Mouse (Mus musculus) kidney, embryonic 16.5 days (tissue): Measurements from ENCODE around the gene Gpc3. TPM values are rescaled to one million over a fixed set of nuclear protein-coding genes. Genes with fewer than 3 reads are reported as not detected.
A peak's percentile ranks its signal among the peaks of the same experiment; 100 is the strongest.
"Not testable (repeated sequence)": the region's sequence is repeated elsewhere in the genome, so short reads cannot be mapped to it uniquely, and the experiment has no call there.

Experiments used
- ATAC-seq: fragments of 200-750 bp; cut with Nextera tagmentation; 2 replicates; pipeline ENCODE4 v1.8.0; 2017; ENCODE audit warnings: moderate TSS enrichment; ENCODE audit not compliant: low FRiP score, low TSS enrichment
- H3K27ac ChIP-seq: fragments of 300-500 bp; sonication (generic); 2 replicates; pipeline ENCODE4 v1.5.1; 2014; ENCODE audit warnings: low read length
- H3K27me3 ChIP-seq: fragments of 300-500 bp; sonication (generic); 2 replicates; pipeline ENCODE4 v1.6.1; 2014; ENCODE audit warnings: low read length, control low read depth, mixed read lengths; ENCODE audit not compliant: insufficient read depth
- H3K36me3 ChIP-seq: fragments of 300-500 bp; sonication (generic); 2 replicates; pipeline ENCODE4 v1.6.1; 2014; ENCODE audit warnings: low read length, control low read depth, mixed read lengths; ENCODE audit not compliant: insufficient read depth
- H3K4me1 ChIP-seq: fragments of 300-500 bp; sonication (generic); 2 replicates; pipeline ENCODE4 v1.6.1; 2014; ENCODE audit warnings: low read length, control low read depth, mixed read lengths; ENCODE audit not compliant: insufficient read depth
- H3K4me2 ChIP-seq: fragments of 300-500 bp; sonication (generic); replicated peaks from 2 replicates; pipeline ENCODE4 v1.6.1; 2014; ENCODE audit warnings: low read depth, low read length
- H3K4me3 ChIP-seq: fragments of 300-500 bp; sonication (generic); 2 replicates; pipeline ENCODE4 v1.5.1; 2014; ENCODE audit warnings: mild to moderate bottlenecking, low read length
- H3K9ac ChIP-seq: fragments of 300-500 bp; sonication (generic); replicated peaks from 2 replicates; pipeline ENCODE4 v1.6.1; 2014; ENCODE audit warnings: low read length
- H3K9me3 ChIP-seq: fragments of 300-500 bp; sonication (generic); 2 replicates; pipeline ENCODE4 v1.6.1; 2016; ENCODE audit warnings: low read length, control low read depth
- WGBS: fragments of 180-500 bp; shearing (Covaris S2); extraction: QIAGEN DNeasy Blood & Tissue Kit; methylation state at CpG from one replicate; pipeline ENCODE4 v1.1.7; 2014; 5-methylcytosine and 5-hydroxymethylcytosine counted together
- polyA plus RNA-seq: library from polyadenylated mRNA; unstranded; fragments of >200 nt; fragmentation: Nextera tagmentation; extraction: Ambion mirVana; gene quantifications from 2 replicates; pipeline ENCODE4 v1.2.1, GENCODE M21; 2015

The Gpc3 gene
- polyA plus RNA-seq, 1 experiment from 2014 or later, result 969 TPM

DNA sequence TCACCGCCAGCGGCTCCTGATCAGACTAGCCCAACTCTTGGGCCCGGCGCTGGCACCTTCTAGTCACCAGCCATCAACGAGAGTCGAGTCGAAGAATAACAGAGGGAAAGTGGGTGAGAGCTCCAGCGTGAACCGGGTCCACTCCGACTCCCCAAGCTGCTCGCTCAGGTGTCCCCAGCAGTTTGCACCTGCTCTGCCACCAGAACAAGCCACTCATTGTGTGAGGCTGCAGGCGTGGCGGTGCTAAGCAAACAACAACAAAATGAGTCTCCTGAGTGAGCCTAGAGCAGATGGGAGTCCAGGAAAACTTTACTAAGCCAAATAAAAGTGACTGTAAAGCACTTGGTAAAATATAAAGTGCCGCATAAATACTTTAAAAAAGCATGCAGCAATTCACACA, 239.5 kb downstream of the Gpc3 start:
- no peaks in the 10 kb centered on the region for H3K36me3 ChIP-seq
- ATAC-seq, result no peak
- H3K9me3 ChIP-seq, result no peaks in the 10 kb centered on the region
- H3K4me1 ChIP-seq, result no peaks in the 10 kb centered on the region
- WGBS, result 68% methylated on average over 14 of the region's 14 CpGs
- H3K9ac ChIP-seq, result no peak overlapping the region
- H3K27ac ChIP-seq, result no peak overlapping the region
- no peak overlapping the region for H3K4me2 ChIP-seq
- peaks cover 2% of the 10 kb centered on the region; the same call in 1 of the 2 replicates for H3K27me3 ChIP-seq
- H3K4me3 ChIP-seq, result no peak overlapping the region

DNA sequence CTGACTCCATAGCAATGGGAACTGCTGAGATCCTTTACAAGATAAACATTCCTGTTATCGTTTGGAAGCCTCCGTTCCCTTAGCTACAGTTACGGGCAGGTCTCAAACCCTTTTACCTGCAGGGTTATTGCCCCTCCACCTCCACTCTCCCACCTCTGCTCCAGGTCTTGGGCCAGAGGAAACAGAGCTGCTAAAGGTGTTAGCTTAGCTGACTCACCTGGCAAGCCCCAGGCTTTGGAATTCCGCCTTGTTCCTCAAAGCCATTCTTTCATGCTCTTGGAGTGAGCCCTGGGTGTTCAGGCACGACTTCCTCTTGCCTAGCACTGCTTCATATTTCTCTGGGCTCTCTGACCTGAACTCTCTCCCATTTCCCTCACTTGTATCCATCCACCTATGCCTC, 241.3 kb downstream of the Gpc3 start:
- no peak overlapping the region for H3K27ac ChIP-seq
- WGBS, result 47% methylated on average over 5 of the region's 5 CpGs
- no peak for ATAC-seq

DNA sequence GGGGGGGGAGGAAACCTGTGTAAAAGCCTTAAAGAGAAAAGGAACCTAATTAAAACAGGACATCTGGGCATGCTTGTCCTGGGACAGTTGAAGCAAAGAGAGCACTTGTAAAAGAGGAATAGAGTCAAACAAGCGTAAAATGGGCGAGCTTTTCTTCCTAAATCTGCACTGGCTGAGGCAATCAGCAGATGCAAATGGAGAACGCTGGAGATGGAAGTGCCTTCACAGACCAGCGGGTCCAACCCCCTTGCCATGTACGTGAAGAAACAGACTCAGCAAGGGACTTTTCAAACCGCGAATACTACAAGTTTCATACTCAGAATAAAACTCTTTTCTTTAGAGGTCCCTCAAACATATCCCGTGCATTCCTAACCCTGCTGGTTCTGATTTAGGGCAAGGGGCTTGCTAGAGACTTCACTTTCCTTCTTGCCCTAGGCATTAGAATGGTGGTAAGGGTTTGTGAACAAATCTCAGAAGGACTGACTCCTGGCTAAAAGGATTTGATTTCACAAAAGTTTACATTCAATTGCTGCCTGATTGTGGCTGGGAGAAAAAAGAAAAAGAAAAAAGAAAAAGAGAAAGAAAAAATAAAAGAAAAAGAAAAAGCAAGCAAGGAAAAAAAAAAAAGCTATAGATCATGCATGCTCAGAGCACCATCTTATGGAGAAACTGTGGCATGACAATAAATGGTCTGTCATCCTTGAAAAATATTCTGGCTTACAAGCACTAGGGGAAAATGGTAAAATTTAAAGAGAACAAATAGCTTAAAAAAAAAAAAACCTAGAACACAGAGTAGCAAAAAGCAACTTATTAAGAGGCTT, 243.6 kb downstream of the Gpc3 start:
- Histone ChIP-seq H3K9me3 (no peaks in the 10 kb centered on the region), H3K27ac (peak overlapping the region; percentile 50; the same call in 1 of the 2 replicates), H3K4me3 (no peak overlapping the region), H3K4me1 (0 out of 2 replicates have a peak, but pooled peaks cover 3% of the 10 kb centered on the region), H3K27me3 (no peaks in the 10 kb centered on the region; the same call in 1 of the 2 replicates), H3K9ac (no peak overlapping the region; the same call in 1 of the 2 replicates), H3K36me3 (0 out of 2 replicates have a peak, but pooled peaks cover under 1% of the 10 kb centered on the region), H3K4me2 (0 out of 2 replicates have a peak overlapping the region, but pooled peaks have one; percentile 1)
- ATAC-seq, result no peak
- 43% methylated on average over 8 of the region's 8 CpGs for WGBS

More for the DNA sequence above, 241.3 kb downstream of the Gpc3 start:
- H3K4me2 ChIP-seq, result no peak overlapping the region
- H3K9me3 ChIP-seq, result no peaks in the 10 kb centered on the region
- no peak overlapping the region for H3K4me3 ChIP-seq
- no peaks in the 10 kb centered on the region for H3K36me3 ChIP-seq
- no peak overlapping the region for H3K9ac ChIP-seq
- no peaks in the 10 kb centered on the region for H3K4me1 ChIP-seq
- H3K27me3 ChIP-seq, result peaks cover 2% of the 10 kb centered on the region; the same call in 1 of the 2 replicates

DNA sequence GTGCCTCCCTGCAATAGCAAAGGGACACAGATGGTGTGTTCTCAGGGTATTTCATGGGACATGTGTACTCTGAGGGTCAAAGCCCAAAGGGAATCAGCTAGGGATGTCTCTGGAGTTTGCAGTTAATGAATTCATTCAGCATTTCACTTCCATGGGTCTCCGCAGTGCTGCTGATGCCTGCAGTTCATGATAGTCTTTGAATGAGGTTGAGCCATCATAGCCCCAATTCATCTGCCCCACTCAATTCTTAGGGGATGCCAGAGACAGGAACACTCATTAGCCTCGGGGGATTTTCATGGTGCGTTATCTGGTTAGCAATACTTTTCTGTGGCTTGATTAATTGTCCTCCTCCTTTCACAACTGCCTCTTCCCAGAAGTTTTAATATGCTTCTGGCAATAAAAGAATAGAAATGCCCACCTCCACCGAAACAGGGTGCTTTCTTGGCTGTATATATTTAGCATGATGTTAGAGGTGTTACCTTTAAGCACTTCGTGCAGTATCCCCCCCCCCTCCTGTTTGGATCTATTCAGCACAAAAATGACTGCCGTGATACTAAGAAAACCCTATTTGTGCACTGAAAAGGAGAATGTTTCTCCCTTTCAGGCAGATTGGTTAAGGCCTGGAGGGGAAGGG, 244.3 kb downstream of the Gpc3 start:
- Histone ChIP-seq H3K4me1 (0 out of 2 replicates have a peak, but pooled peaks cover 3% of the 10 kb centered on the region), H3K27ac (no peak overlapping the region), H3K9ac (no peak overlapping the region), H3K36me3 (0 out of 2 replicates have a peak, but pooled peaks cover 3% of the 10 kb centered on the region), H3K4me3 (no peak overlapping the region), H3K27me3 (no peaks in the 10 kb centered on the region; the same call in 1 of the 2 replicates), H3K4me2 (no peak overlapping the region), H3K9me3 (no peaks in the 10 kb centered on the region)
- no peak for ATAC-seq
- WGBS, result 62% methylated on average over 6 of the region's 6 CpGs

DNA sequence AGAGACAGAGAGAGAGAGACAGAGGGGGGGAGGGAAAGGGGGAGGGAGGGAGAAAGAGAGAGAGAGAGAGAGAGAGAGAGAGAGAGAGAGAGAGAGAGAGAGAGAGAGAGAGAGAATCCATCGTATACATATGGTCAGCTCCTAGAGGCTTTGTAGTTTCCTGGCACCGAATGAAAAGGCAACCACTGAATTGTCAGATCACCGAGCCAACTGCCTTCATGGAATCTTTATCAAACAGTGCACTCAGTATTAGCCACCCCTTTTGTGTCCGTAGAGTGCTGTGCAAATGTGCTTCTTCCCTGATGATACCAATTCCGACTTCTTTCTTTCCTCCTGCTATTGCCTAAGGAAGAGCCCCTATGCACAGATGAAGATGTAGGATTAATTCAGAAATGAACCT, 246.9 kb downstream of the Gpc3 start:
- Histone ChIP-seq H3K9me3 (no peaks in the 10 kb centered on the region), H3K4me3 (no peak overlapping the region), H3K27ac (no peak overlapping the region), H3K4me1 (0 out of 2 replicates have a peak, but pooled peaks cover 3% of the 10 kb centered on the region), H3K4me2 (no peak overlapping the region), H3K9ac (no peak overlapping the region), H3K36me3 (0 out of 2 replicates have a peak, but pooled peaks cover 3% of the 10 kb centered on the region), H3K27me3 (no peaks in the 10 kb centered on the region)
- ATAC-seq, result no peak
- 82% methylated on average over 5 of the region's 5 CpGs for WGBS

DNA sequence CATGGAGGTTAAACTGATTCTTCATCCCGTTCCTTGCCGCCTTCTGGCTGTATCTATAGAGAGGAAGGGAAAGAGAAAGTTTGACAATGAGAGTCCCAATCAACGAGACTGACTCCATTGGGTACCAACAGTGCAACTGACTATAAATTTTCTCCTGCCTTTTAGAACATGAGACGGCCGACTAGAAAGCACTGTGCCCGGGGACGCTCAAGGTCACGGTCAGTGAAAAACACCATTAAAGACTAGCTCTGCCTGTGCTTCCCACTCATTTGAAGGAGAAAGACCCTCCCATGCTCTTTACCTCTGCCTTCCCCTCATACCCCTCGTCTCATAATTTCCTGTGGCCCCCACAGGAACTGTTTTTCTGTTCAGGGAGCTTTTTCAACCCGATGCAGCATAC, 248.0 kb downstream of the Gpc3 start:
- no peaks in the 10 kb centered on the region for H3K27me3 ChIP-seq
- no peaks in the 10 kb centered on the region for H3K9me3 ChIP-seq
- 0 out of 2 replicates have a peak, but pooled peaks cover 3% of the 10 kb centered on the region for H3K4me1 ChIP-seq
- no peak overlapping the region for H3K27ac ChIP-seq
- no peak overlapping the region for H3K4me3 ChIP-seq
- H3K4me2 ChIP-seq, result no peak overlapping the region
- WGBS, result 59% methylated on average over 10 of the region's 10 CpGs
- no peak overlapping the region for H3K9ac ChIP-seq
- 0 out of 2 replicates have a peak, but pooled peaks cover 3% of the 10 kb centered on the region for H3K36me3 ChIP-seq
- ATAC-seq, result peak; percentile 54; the same call in 1 of the 2 replicates

DNA sequence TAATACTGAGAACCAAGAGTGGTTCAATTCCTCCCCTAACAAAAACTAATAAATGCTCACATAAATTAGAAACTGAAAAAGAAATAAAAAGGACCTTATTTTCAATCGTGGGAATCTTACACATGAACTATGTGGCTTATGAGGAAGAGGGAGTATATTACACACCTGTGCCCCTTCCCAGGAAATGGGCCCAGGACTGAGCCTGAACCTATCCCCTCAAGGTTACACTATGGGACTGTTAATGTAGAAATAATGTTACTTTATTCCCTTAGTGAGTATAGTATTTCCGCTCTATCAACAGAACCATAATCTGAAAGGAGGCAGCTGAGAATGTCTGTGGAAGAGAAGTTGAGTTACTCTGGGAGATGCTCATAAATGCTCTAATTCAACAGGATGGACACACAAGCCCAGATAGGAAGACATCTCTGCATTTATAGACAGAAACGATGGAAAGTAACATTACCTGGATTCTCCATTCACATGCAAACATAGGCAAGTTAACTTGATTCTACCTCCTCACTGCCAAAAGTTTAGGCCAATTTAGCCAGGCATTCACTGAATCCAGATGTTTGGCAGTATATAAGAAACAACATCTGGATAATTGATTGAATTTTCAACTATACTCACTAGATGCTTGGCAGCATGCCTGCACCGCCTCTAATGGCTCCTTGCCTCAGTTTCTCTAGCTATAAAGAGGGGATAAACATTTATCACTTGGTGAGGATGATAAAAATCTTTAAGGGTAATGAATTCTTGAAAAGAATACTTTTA, 251.3 kb downstream of the Gpc3 start:
- Histone ChIP-seq H3K4me3 (no peak overlapping the region), H3K4me1 (0 out of 2 replicates have a peak, but pooled peaks cover 3% of the 10 kb centered on the region), H3K36me3 (0 out of 2 replicates have a peak, but pooled peaks cover 3% of the 10 kb centered on the region), H3K4me2 (no peak overlapping the region), H3K9ac (no peak overlapping the region), H3K27ac (no peak overlapping the region), H3K27me3 (no peaks in the 10 kb centered on the region), H3K9me3 (no peaks in the 10 kb centered on the region)
- no peak for ATAC-seq
- WGBS, result 82% methylated on average over 4 of the region's 4 CpGs

DNA sequence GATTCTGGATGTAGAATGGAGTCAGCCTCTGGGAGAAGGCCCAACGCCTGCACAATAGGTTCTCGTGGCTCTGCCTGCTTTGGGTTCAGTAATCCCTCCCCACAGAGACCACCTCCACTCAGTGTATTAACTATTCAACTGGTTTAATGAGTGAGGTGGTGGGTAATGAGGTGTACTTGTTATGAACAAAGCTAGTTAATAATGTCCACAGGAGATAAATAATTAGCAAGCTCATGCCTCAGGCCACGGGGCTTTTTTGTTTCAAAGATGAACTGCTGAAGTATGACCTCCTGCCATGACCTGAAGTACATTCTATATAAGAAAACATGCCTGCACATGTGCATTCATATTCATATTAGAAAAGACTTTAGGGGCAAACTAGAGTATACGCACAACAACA, 260.8 kb downstream of the Gpc3 start:
- no peak overlapping the region for H3K9ac ChIP-seq
- no peaks in the 10 kb centered on the region for H3K4me1 ChIP-seq
- H3K9me3 ChIP-seq, result no peaks in the 10 kb centered on the region
- H3K27me3 ChIP-seq, result 0 out of 2 replicates have a peak, but pooled peaks cover 3% of the 10 kb centered on the region
- H3K27ac ChIP-seq, result no peak overlapping the region
- ATAC-seq, result peak; percentile 74; the same call in 1 of the 2 replicates
- no peak overlapping the region for H3K4me3 ChIP-seq
- no peaks in the 10 kb centered on the region for H3K36me3 ChIP-seq
- WGBS, result 69% methylated on average over 4 of the region's 4 CpGs
- no peak overlapping the region for H3K4me2 ChIP-seq

DNA sequence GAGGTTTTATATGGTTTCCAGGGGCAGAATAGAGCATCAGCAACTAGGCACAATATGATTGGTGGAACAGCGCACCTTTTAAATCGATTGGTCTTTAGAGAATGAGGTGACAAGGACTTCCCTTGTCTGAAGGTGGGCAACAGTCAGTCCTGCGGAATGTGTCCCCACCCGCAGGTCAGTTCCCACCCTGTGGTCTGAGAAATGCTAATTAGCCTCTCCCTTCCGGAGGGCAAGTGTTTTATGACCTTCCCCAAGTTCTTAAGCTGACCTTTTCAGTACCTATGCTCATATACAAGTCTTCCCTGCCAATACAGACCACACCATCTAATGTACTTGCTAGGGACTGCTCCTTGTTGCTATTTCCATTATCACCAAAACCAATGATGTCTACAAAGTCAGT, 263.1 kb downstream of the Gpc3 start:
- not testable (repeated sequence) for H3K4me2 ChIP-seq, H3K27me3 ChIP-seq, H3K27ac ChIP-seq, H3K9me3 ChIP-seq, H3K36me3 ChIP-seq, H3K4me1 ChIP-seq, H3K9ac ChIP-seq, H3K4me3 ChIP-seq, ATAC-seq
- 64% methylated on average over 5 of the region's 5 CpGs for WGBS
